In the genomic region with DNA sequence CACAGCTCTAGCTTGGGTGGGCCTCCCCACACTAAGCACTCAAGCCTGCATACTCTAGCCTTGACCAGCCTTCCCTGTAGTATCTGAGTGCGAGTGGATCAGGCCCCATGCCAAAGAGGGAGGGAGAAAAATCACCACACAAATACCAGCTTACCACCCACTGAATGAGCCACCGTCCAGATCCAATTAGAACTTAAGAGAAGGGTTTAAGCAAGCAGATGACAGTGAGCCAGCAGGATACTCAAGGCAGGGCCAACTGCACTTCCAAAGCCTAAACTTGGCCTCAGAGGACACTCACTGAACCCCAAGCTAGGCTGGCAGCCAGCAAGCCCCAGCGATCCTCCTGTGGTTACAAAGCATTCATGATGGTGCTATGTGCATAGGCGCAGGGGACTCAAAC, we compare ENCODE assay signal across 9 mouse cellular contexts. TPM values are rescaled to one million over a fixed set of nuclear protein-coding genes. Genes with fewer than 3 reads are reported as not detected.
A peak's percentile ranks its signal among the peaks of the same experiment; 100 is the strongest.
DNase-seq lines count a peak whose midpoint lies in the region; ATAC-seq and TF ChIP-seq lines count a peak whose summit lies in the region.
"Had no signal": no experiment of that assay in that cellular context is flagged by ENCODE, and none has a peak within 500 bp of the region (broad histone marks: within the 10 kb centered on the region; RNA-seq: fewer than 3 reads in every experiment).

No protein-coding gene starts in this region.

- 30% methylated on average over 4 of the region's 4 CpGs for WGBS in forebrain, postnatal 0 days
- WGBS in forebrain, embryonic 15.5 days = 47% methylated on average over 4 of the region's 4 CpGs
- 72% methylated on average over 4 of the region's 4 CpGs for WGBS in hindbrain, embryonic 16.5 days

- H3K27me3 ChIP-seq in forebrain, postnatal 0 days (ENCODE audit: insufficient read depth, low read length) = no peaks in the 10 kb centered on the region
- no peaks in the 10 kb centered on the region for H3K27me3 ChIP-seq in forebrain, embryonic 15.5 days
- H3K27me3 ChIP-seq in hindbrain, embryonic 16.5 days (replicated peaks; ENCODE audit: control insufficient read depth, insufficient read depth, low read length) = no peaks in the 10 kb centered on the region

- no peak for DNase-seq in forebrain, postnatal 0 days
- DNase-seq in ovary, postnatal 36 days (ENCODE audit: low spot score) = peak; percentile 49
- no peak for DNase-seq in ovary, postnatal 10 days (ENCODE audit: low spot score)
- peak; percentile 33 for DNase-seq in gastrocnemius, postnatal 10 days
- DNase-seq in retina, postnatal 7 days (ENCODE audit: low read depth, low spot score) = peak; percentile 59

- peaks cover 12% of the 10 kb centered on the region; the same call in 1 of the 2 replicates for H3K4me1 ChIP-seq in forebrain, postnatal 0 days (ENCODE audit: insufficient read depth)
- peaks cover 29% of the 10 kb centered on the region for H3K4me1 ChIP-seq in forebrain, embryonic 15.5 days
- peaks cover 16% of the 10 kb centered on the region for H3K4me1 ChIP-seq in hindbrain, embryonic 16.5 days (ENCODE audit: control insufficient read depth, insufficient read depth, low read depth, low read length)

- H3K4me2 ChIP-seq in forebrain, postnatal 0 days (ENCODE audit: low read depth) = no peak overlapping the region
- H3K4me2 ChIP-seq in forebrain, embryonic 15.5 days (replicated peaks) = no peak overlapping the region
- H3K4me2 ChIP-seq in hindbrain, embryonic 16.5 days (ENCODE audit: low read length) = no peak overlapping the region

- no peak overlapping the region for H3K9ac ChIP-seq in forebrain, postnatal 0 days
- H3K9ac ChIP-seq in forebrain, embryonic 15.5 days (replicated peaks) = no peak overlapping the region
- no peak overlapping the region for H3K9ac ChIP-seq in hindbrain, embryonic 16.5 days (ENCODE audit: low read depth, low read length)
- H3K9ac ChIP-seq: liver, embryonic 14.5 days had no signal

- no peak for TF ChIP-seq CTCF in forebrain, postnatal 0 days (IDR thresholded peaks at IDR 0.05; ENCODE audit: low read depth)

- peak; percentile 53; the same call in 1 of the 2 replicates for ATAC-seq in forebrain, postnatal 0 days
- ATAC-seq in forebrain, embryonic 15.5 days (replicated peaks) = no peak
- ATAC-seq in hindbrain, embryonic 16.5 days = no peak; the same call in 1 of the 2 replicates
- ATAC-seq in erythroblast, adult 5-6 weeks (replicated peaks; ENCODE audit: low FRiP score, poor library complexity, severe bottlenecking) = no peak

- no peak overlapping the region for H3K27ac ChIP-seq in forebrain, postnatal 0 days (ENCODE audit: low read depth, low read length)
- H3K27ac ChIP-seq in forebrain, embryonic 15.5 days (replicated peaks) = no peak overlapping the region
- no peak overlapping the region for H3K27ac ChIP-seq in hindbrain, embryonic 16.5 days (ENCODE audit: low read depth, low read length)
- H3K27ac ChIP-seq: liver, embryonic 14.5 days had no signal

- no peaks in the 10 kb centered on the region for H3K36me3 ChIP-seq in forebrain, postnatal 0 days (ENCODE audit: insufficient read depth)
- no peaks in the 10 kb centered on the region for H3K36me3 ChIP-seq in forebrain, embryonic 15.5 days
- H3K36me3 ChIP-seq in hindbrain, embryonic 16.5 days (ENCODE audit: control insufficient read depth, insufficient read depth, low read length) = no peaks in the 10 kb centered on the region

- no peak overlapping the region for H3K4me3 ChIP-seq in forebrain, postnatal 0 days (ENCODE audit: low read depth, low read length)
- no peak overlapping the region for H3K4me3 ChIP-seq in forebrain, embryonic 15.5 days
- no peak overlapping the region for H3K4me3 ChIP-seq in hindbrain, embryonic 16.5 days (ENCODE audit: low read length)

- H3K9me3 ChIP-seq in forebrain, postnatal 0 days (ENCODE audit: low read length) = no peaks in the 10 kb centered on the region
- H3K9me3 ChIP-seq in forebrain, embryonic 15.5 days = no peaks in the 10 kb centered on the region
- H3K9me3 ChIP-seq in hindbrain, embryonic 16.5 days (ENCODE audit: control insufficient read depth, low read length) = no peaks in the 10 kb centered on the region

RNA-seq across cellular contexts. Expression of a gene that starts 19.6 kb away (rescaled TPM):
- 49.2 and 55.5 TPM in 2 replicates for total RNA-seq in forebrain, postnatal 0 days (2014; rRNA removed)
- polyA plus RNA-seq in forebrain, postnatal 0 days (2015; fragmentation: Nextera tagmentation; extraction: Ambion mirVana) = 15.3 and 21.6 TPM in 2 replicates
- polyA plus RNA-seq in forebrain, embryonic 15.5 days (2015; fragmentation: Nextera tagmentation; extraction: Ambion mirVana) = 28.4 and 29.7 TPM in 2 replicates
- total RNA-seq in gastrocnemius, postnatal 10 days (2021) = 10 to 100 TPM; 15.7 to 20.2 TPM
- 14.9 and 30.0 TPM in 2 replicates for polyA plus RNA-seq in hindbrain, embryonic 16.5 days (2015; fragmentation: Nextera tagmentation; extraction: Ambion mirVana)
- 1.5 TPM in 2 replicates for total RNA-seq in erythroblast, adult 5-6 weeks (2015; ENCODE audit: low replicate concordance)
- total RNA-seq in erythroblast, adult 5-6 weeks (2017; ENCODE audit: low replicate concordance) = 1.1 and 2.1 TPM in 2 replicates

Comparison
In these comparisons a context has a peak if more than half of its experiments do, and no peak if none do; other contexts are left out.
1. DNase-seq: peak in ovary, postnatal 36 days (single experiment), gastrocnemius, postnatal 10 days (single experiment) and retina, postnatal 7 days (single experiment); none in forebrain, postnatal 0 days (single experiment) and ovary, postnatal 10 days (single experiment).
2. RNA of a gene that starts 19.6 kb away (total RNA-seq): 49.2 to 55.5 TPM in forebrain, postnatal 0 days and 15.7 to 20.2 TPM in gastrocnemius, postnatal 10 days; 1.1 to 2.1 TPM in erythroblast, adult 5-6 weeks; every median in the first group is over 4 times any median in the second.